In genomic region chr1:40324955-40325702, GRCm38 (mm10) we compare ENCODE assay signal across 8 mouse cellular contexts. TPM values are rescaled to one million over a fixed set of nuclear protein-coding genes. Genes with fewer than 3 reads are reported as not detected.
A peak's percentile ranks its signal among the peaks of the same experiment; 100 is the strongest.
DNase-seq lines count a peak whose midpoint lies in the region; ATAC-seq and TF ChIP-seq lines count a peak whose summit lies in the region.

No protein-coding gene starts in this region.

- no peaks in the 10 kb centered on the region for H3K9me3 ChIP-seq in forebrain, embryonic 13.5 days (replicated peaks)
- H3K9me3 ChIP-seq in limb, embryonic 12.5 days, result no peaks in the 10 kb centered on the region

- WGBS in cerebellum, adult 2 months, result 11% methylated on average over 22 of the region's 22 CpGs
- WGBS in forebrain, embryonic 13.5 days, result 9% methylated on average over 22 of the region's 22 CpGs
- 6% methylated on average over 22 of the region's 22 CpGs for WGBS in limb, embryonic 12.5 days

- H3K4me1 ChIP-seq in cerebellum, adult 2 months (ENCODE audit: control insufficient read depth, insufficient read depth, low read length), result no peaks in the 10 kb centered on the region; the same call in 1 of the 2 replicates
- H3K4me1 ChIP-seq in forebrain, embryonic 13.5 days, result peaks cover 12% of the 10 kb centered on the region
- peaks cover 10% of the 10 kb centered on the region for H3K4me1 ChIP-seq in limb, embryonic 12.5 days (replicated peaks)

- no peak for DNase-seq in cerebellum, adult 2 months
- no peak for DNase-seq in cerebellum, postnatal 4 days (ENCODE audit: low spot score in 2 of 2)
- DNase-seq in NIH3T3 (ENCODE audit: low read depth), result peak; percentile 51
- peak; percentile 3 for DNase-seq in natural killer cell, adult 2 months (ENCODE audit: low spot score in 2 of 2)
- DNase-seq in frontal cortex, postnatal 14 days (ENCODE audit: low spot score in 2 of 2), result no peak
- DNase-seq in frontal cortex, adult 2 months (ENCODE audit: extremely low spot score in 1 of 2, low spot score in 1 of 2), result no peak

- H3K9ac ChIP-seq in forebrain, embryonic 13.5 days, result peak overlapping the region; percentile 57
- peak overlapping the region; percentile 56; the same call in 1 of the 2 replicates for H3K9ac ChIP-seq in limb, embryonic 12.5 days (replicated peaks)

- ATAC-seq in forebrain, embryonic 13.5 days, result no peak
- ATAC-seq in limb, embryonic 12.5 days (ENCODE audit: insufficient number of reproducible peaks, insufficient read depth, low FRiP score, low TSS enrichment, low read depth), result 0 out of 2 replicates have a peak, but pooled peaks have one; percentile 44

- H3K27me3 ChIP-seq in cerebellum, adult 2 months (ENCODE audit: control insufficient read depth, insufficient read depth, low read length), result peaks cover 1% of the 10 kb centered on the region; the same call in 1 of the 2 replicates
- peaks cover 35% of the 10 kb centered on the region for H3K27me3 ChIP-seq in forebrain, embryonic 13.5 days
- peaks cover 40% of the 10 kb centered on the region for H3K27me3 ChIP-seq in limb, embryonic 12.5 days

- peak overlapping the region; percentile 70 for H3K4me2 ChIP-seq in forebrain, embryonic 13.5 days
- peak overlapping the region; percentile 81 for H3K4me2 ChIP-seq in limb, embryonic 12.5 days

- no peak for TF ChIP-seq CTCF in cerebellum, adult 2 months (IDR thresholded peaks at IDR 0.05; ENCODE audit: borderline replicate concordance, insufficient read depth, low read depth, low read length)

- H3K27ac ChIP-seq in cerebellum, adult 2 months (ENCODE audit: insufficient read depth, low read length), result no peak overlapping the region
- H3K27ac ChIP-seq in forebrain, embryonic 13.5 days, result no peak overlapping the region
- H3K27ac ChIP-seq in limb, embryonic 12.5 days, result no peak overlapping the region

- H3K4me3 ChIP-seq in cerebellum, adult 2 months (replicated peaks; ENCODE audit: insufficient read depth, low read depth, low read length), result peak overlapping the region; percentile 23
- H3K4me3 ChIP-seq in forebrain, embryonic 13.5 days, result peak overlapping the region; percentile 39
- H3K4me3 ChIP-seq in limb, embryonic 12.5 days (replicated peaks), result peak overlapping the region; percentile 42

- no peak for TF ChIP-seq POLR2A in cerebellum, adult 2 months (IDR thresholded peaks at IDR 0.05; ENCODE audit: borderline replicate concordance, insufficient read depth, low read length)

- no peaks in the 10 kb centered on the region for H3K36me3 ChIP-seq in forebrain, embryonic 13.5 days (ENCODE audit: poor library complexity, severe bottlenecking)
- H3K36me3 ChIP-seq in limb, embryonic 12.5 days, result no peaks in the 10 kb centered on the region

RNA-seq across cellular contexts. Expression of gene Il1rl2, which starts 0.7 kb away (rescaled TPM):
- polyA plus RNA-seq in cerebellum, adult 2 months (2012; rRNA removed), result 0.29 and 0.39 TPM in 2 replicates
- polyA plus RNA-seq in forebrain, embryonic 13.5 days (2015; fragmentation: Nextera tagmentation; extraction: Ambion mirVana), result 0.65 and 0.85 TPM in 2 replicates
- 2.3 and 2.4 TPM in 2 replicates for polyA plus RNA-seq in limb, embryonic 12.5 days (2016; fragmentation: Nextera tagmentation; extraction: Ambion mirVana)
- polyA plus RNA-seq in frontal cortex, adult 2 months (2012; rRNA removed), result 0.48 and 0.88 TPM in 2 replicates

Comparison
In these comparisons a context has a peak if more than half of its experiments do, and no peak if none do; other contexts are left out.
1. DNase-seq: peak in NIH3T3 (single experiment) and natural killer cell, adult 2 months (2 of 2); none in cerebellum, adult 2 months (0 of 2), cerebellum, postnatal 4 days (0 of 2), frontal cortex, postnatal 14 days (0 of 2) and frontal cortex, adult 2 months (0 of 2).
2. Peak in every context shown above with its lines, with median percentiles within 50 percentile points of each other: H3K4me3 ChIP-seq.